Mouse (Mus musculus) CD4-positive, CD25-positive, alpha-beta regulatory T cell (primary cell): ENCODE measurements around the gene Sox8. TPM values are rescaled to one million over a fixed set of nuclear protein-coding genes. Genes with fewer than 3 reads are reported as not detected.

Experiments
- polyA plus RNA-seq: library from polyadenylated mRNA; unstranded; fragments of 100-300 nt; shearing (Covaris generic); gene quantifications from one replicate; pipeline ENCODE4 v1.2.1, GENCODE M21; 2017

Gene Sox8
- not detected for polyA plus RNA-seq

GRCm38 (mm10) chr17:25570648-25571452 lies at the start of gene Sox8:
TSS of gene Sox8 (minus strand) at chr17:25570686.

GRCm38 (mm10) chr17:25578920-25579319 lies 8.4 kb upstream of the Sox8 start, which contains the start of gene Lmf1:
TSS of gene Lmf1 (plus strand) at chr17:25579085.

Other genes with a start within 250 kb of the Sox8 start
- not detected for gene Tpsab1, start 225.1 kb downstream of the Sox8 start, polyA plus RNA-seq
- gene Tpsb2, start 204.4 kb downstream of the Sox8 start, polyA plus RNA-seq: not detected
- not detected for gene Tpsg1, start 201.4 kb downstream of the Sox8 start, polyA plus RNA-seq
- gene Cacna1h, start 136.9 kb downstream of the Sox8 start, polyA plus RNA-seq: not detected
- gene Tekt4, start 116.1 kb downstream of the Sox8 start, polyA plus RNA-seq: not detected
- gene Sstr5, start 73.4 kb downstream of the Sox8 start, polyA plus RNA-seq: not detected
- 22.4 TPM for gene Lmf1, start 8.4 kb upstream of the Sox8 start, polyA plus RNA-seq
- gene Gng13, start 146.5 kb upstream of the Sox8 start, polyA plus RNA-seq: not detected
- gene Chtf18, start 156.7 kb upstream of the Sox8 start, polyA plus RNA-seq: 6.4 TPM
- gene Rpusd1, start 157.0 kb upstream of the Sox8 start, polyA plus RNA-seq: 14.6 TPM
- 0.07 TPM for gene Mslnl, start 165.4 kb upstream of the Sox8 start, polyA plus RNA-seq
- not detected for gene Msln, start 183.7 kb upstream of the Sox8 start, polyA plus RNA-seq
- gene Narfl, start 203.1 kb upstream of the Sox8 start, polyA plus RNA-seq: 28.1 TPM
- gene Haghl, start 215.0 kb upstream of the Sox8 start, polyA plus RNA-seq: 51.4 TPM
- 0.49 TPM for gene Ccdc78, start 215.9 kb upstream of the Sox8 start, polyA plus RNA-seq
- 223 TPM for gene Fam173a, start 222.2 kb upstream of the Sox8 start, polyA plus RNA-seq
- 1.6 TPM for gene AC134908.4, start 225.0 kb upstream of the Sox8 start, polyA plus RNA-seq
- 45.7 TPM for gene Metrn, start 226.4 kb upstream of the Sox8 start, polyA plus RNA-seq
- 0.13 TPM for gene Fbxl16, start 238.4 kb upstream of the Sox8 start, polyA plus RNA-seq